Mouse (Mus musculus): ENCODE data around the gene Etl4. TPM values are rescaled to one million over a fixed set of nuclear protein-coding genes. Genes with fewer than 3 reads are reported as not detected.
A peak's percentile ranks its signal among the peaks of the same experiment; 100 is the strongest.

The Etl4 gene
- total and polyA plus RNA-seq, 2 experiments from 2014 or later, result 4.8 to 10.9 TPM

DNA sequence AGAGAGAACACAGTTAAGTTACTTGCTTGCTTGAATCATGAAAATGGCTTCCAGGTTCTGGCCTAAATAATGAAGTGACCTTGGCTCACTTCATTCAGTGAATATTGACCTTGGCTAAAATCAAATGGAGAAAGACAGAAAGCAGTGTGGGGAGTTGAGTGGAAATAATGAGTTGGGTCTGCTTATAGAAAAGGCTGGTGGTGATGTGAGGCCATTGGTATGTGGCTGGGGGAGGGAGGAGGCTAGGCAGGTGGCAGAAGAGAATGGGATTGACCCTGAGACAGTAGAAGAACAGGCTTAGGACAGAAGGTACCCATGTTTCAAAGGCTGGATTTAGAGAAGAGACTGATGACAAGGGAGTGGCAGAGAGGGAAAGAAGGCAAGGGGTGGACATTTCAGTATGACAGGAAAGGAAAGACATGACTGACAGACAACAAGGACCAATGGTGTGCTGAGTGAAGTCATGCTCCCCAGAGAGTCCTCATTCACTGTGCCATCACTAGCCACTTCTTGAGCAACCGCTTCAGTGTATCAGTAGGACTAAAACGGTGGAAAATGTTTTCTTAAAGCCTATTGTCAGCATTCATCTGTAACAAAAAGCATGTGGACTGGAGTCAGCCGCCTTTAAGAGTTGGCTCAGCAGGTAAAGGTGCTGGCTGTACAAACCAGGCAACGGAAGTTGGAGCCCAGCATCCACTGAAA is 854.1 kb downstream of the Etl4 start:
- TF ChIP-seq CTCF (IDR thresholded peaks at IDR 0.05), result no peak
- no peak overlapping the region for H3K9ac ChIP-seq (replicated peaks; ENCODE audit: low read length, poor library complexity, severe bottlenecking)
- WGBS, result 68% methylated on average over 4 of the region's 4 CpGs
- H3K9me3 ChIP-seq (ENCODE audit: low read length), result no peaks in the 10 kb centered on the region
- no peaks in the 10 kb centered on the region for H3K4me1 ChIP-seq (ENCODE audit: insufficient read depth, low read length)
- DNase-seq (ENCODE audit: low spot score) (no peak), ATAC-seq (ENCODE audit: low FRiP score) (no peak)
- H3K27me3 ChIP-seq (ENCODE audit: insufficient read depth, low read length), result no peaks in the 10 kb centered on the region
- H3K4me2 ChIP-seq (ENCODE audit: low read depth, low read length, poor library complexity, severe bottlenecking), result no peak overlapping the region
- peaks cover 4% of the 10 kb centered on the region; the same call in 1 of the 2 replicates for H3K36me3 ChIP-seq (ENCODE audit: insufficient read depth, low read length)
- H3K27ac ChIP-seq (ENCODE audit: low read depth, low read length), result no peak overlapping the region
- H3K4me3 ChIP-seq (ENCODE audit: low read depth, low read length), result no peak overlapping the region

DNA sequence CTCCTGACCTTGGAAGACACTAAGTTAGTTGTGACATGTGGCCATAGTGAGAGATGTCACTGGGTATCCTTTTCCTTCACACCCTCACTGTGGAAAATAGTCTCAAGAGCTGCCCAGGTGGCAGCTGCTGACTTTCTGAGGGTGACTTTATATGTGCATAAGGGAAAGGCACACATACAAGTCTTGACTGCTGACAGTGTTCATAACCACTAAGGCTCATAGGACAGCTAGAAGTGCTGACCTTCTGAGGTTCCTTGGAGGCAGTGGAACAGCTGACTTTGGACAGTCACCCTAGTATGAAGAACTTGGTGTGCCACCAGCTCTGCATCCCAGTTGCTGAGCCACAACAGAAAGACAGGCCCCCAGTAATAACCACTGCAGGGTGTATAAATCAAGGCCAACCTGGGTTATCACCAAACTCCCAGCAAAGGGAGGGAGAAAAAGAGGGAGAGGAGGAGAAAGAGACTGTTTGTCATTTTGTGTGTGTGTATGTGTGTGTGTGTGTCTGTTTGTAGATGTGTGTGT is 855.0 kb downstream of the Etl4 start:
- ATAC-seq (ENCODE audit: low FRiP score) (no peak), DNase-seq (ENCODE audit: low spot score) (no peak)
- Histone ChIP-seq H3K36me3 (ENCODE audit: insufficient read depth, low read length) (peaks cover 6% of the 10 kb centered on the region; the same call in 1 of the 2 replicates), H3K27ac (ENCODE audit: low read depth, low read length) (no peak overlapping the region), H3K4me3 (ENCODE audit: low read depth, low read length) (no peak overlapping the region), H3K9ac (replicated peaks; ENCODE audit: low read length, poor library complexity, severe bottlenecking) (no peak overlapping the region), H3K4me2 (ENCODE audit: low read depth, low read length, poor library complexity, severe bottlenecking) (no peak overlapping the region), H3K27me3 (ENCODE audit: insufficient read depth, low read length) (no peaks in the 10 kb centered on the region), H3K9me3 (ENCODE audit: low read length) (no peaks in the 10 kb centered on the region), H3K4me1 (ENCODE audit: insufficient read depth, low read length) (no peaks in the 10 kb centered on the region)
- no peak for TF ChIP-seq CTCF (IDR thresholded peaks at IDR 0.05)

DNA sequence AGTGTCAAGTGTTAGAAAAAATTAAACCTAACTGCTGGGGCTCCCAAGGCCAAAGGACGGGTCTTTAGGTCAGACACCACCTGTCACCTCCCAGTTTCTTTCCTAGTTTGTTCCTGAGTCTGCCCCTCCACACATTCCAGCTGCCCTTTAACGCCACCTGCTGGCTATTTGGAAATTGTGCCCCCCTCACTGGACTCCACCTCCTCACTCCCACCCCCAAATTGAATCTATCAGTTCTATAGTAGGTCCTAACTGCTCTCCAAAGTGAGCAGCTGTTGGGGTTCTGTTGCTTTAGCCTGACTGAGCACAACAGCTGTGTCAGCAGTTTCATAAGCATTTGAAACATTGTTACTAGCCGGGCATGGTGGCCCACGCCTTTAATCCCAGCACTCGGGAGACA is 859.1 kb downstream of the Etl4 start:
- 73% methylated on average over 5 of the region's 5 CpGs for WGBS
- ATAC-seq (ENCODE audit: low FRiP score), result no peak

DNA sequence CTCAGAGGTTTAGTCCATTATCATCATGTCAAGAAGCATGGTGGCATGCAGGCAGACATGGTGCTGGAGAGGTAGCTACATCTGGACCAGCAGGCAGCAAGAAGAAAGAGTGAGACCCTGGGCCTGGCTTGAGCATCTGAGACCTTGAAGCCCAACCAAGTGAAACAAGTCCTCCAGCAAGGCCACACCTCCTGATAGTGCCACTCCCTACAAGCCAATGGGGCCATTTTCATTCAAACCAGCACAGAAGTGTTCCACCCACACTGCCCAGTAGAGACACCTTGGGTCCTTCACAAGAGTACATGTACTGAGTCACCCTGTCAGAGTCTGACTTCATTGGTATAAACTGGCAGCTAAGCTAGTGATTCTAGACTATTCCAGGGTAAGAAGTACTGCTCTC is 860.6 kb downstream of the Etl4 start:
- no peak for ATAC-seq (ENCODE audit: low FRiP score)
- no peak for TF ChIP-seq CTCF (IDR thresholded peaks at IDR 0.05)
- H3K36me3 ChIP-seq (ENCODE audit: insufficient read depth, low read length), result peaks cover 6% of the 10 kb centered on the region; the same call in 1 of the 2 replicates

More for the DNA sequence above, 859.1 kb downstream of the Etl4 start:
- Histone ChIP-seq H3K4me2 (ENCODE audit: low read depth, low read length, poor library complexity, severe bottlenecking) (no peak overlapping the region), H3K27me3 (ENCODE audit: insufficient read depth, low read length) (no peaks in the 10 kb centered on the region), H3K4me3 (ENCODE audit: low read depth, low read length) (no peak overlapping the region), H3K36me3 (ENCODE audit: insufficient read depth, low read length) (peaks cover 6% of the 10 kb centered on the region; the same call in 1 of the 2 replicates), H3K27ac (ENCODE audit: low read depth, low read length) (no peak overlapping the region), H3K9me3 (ENCODE audit: low read length) (no peaks in the 10 kb centered on the region), H3K4me1 (ENCODE audit: insufficient read depth, low read length) (no peaks in the 10 kb centered on the region), H3K9ac (replicated peaks; ENCODE audit: low read length, poor library complexity, severe bottlenecking) (no peak overlapping the region)
- DNase-seq (ENCODE audit: low spot score), result no peak
- peak; percentile 26 for TF ChIP-seq CTCF (IDR thresholded peaks at IDR 0.05)

DNA sequence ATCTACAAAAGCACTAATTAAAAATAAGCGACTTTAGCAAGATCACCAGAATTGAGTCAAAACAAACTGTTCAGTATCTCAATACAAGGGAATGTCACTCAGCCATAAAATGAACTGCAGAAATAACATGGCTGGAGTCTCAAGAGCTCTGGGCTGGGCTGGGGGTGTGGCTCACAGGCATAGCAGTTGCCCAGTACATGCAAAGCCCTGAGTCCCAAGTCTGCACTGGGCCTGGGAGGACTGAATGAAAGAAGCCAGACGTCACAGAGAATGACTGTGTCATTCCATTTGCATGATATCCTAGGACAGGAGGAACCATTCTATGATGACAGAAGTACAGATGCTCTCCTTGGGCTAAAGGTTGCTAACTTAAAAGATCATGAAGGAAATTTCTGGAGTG is 864.9 kb downstream of the Etl4 start:
- no peaks in the 10 kb centered on the region for H3K27me3 ChIP-seq (ENCODE audit: insufficient read depth, low read length)
- ATAC-seq (ENCODE audit: low FRiP score) (no peak), DNase-seq (ENCODE audit: low spot score) (no peak)
- no peak overlapping the region for H3K4me2 ChIP-seq (ENCODE audit: low read depth, low read length, poor library complexity, severe bottlenecking)
- H3K9me3 ChIP-seq (ENCODE audit: low read length), result no peaks in the 10 kb centered on the region
- no peaks in the 10 kb centered on the region for H3K4me1 ChIP-seq (ENCODE audit: insufficient read depth, low read length)
- no peak overlapping the region for H3K4me3 ChIP-seq (ENCODE audit: low read depth, low read length)
- WGBS, result 81% methylated on average over 2 of the region's 2 CpGs
- TF ChIP-seq CTCF (IDR thresholded peaks at IDR 0.05), result no peak
- peaks cover 2% of the 10 kb centered on the region; the same call in 1 of the 2 replicates for H3K36me3 ChIP-seq (ENCODE audit: insufficient read depth, low read length)
- H3K27ac ChIP-seq (ENCODE audit: low read depth, low read length), result no peak overlapping the region
- H3K9ac ChIP-seq (replicated peaks; ENCODE audit: low read length, poor library complexity, severe bottlenecking), result no peak overlapping the region

More for the DNA sequence above, 860.6 kb downstream of the Etl4 start:
- Histone ChIP-seq H3K4me2 (ENCODE audit: low read depth, low read length, poor library complexity, severe bottlenecking) (no peak overlapping the region), H3K4me1 (ENCODE audit: insufficient read depth, low read length) (no peaks in the 10 kb centered on the region), H3K27ac (ENCODE audit: low read depth, low read length) (no peak overlapping the region), H3K9me3 (ENCODE audit: low read length) (no peaks in the 10 kb centered on the region), H3K27me3 (ENCODE audit: insufficient read depth, low read length) (no peaks in the 10 kb centered on the region), H3K4me3 (ENCODE audit: low read depth, low read length) (no peak overlapping the region), H3K9ac (replicated peaks; ENCODE audit: low read length, poor library complexity, severe bottlenecking) (no peak overlapping the region)
- DNase-seq (ENCODE audit: low spot score), result no peak

DNA sequence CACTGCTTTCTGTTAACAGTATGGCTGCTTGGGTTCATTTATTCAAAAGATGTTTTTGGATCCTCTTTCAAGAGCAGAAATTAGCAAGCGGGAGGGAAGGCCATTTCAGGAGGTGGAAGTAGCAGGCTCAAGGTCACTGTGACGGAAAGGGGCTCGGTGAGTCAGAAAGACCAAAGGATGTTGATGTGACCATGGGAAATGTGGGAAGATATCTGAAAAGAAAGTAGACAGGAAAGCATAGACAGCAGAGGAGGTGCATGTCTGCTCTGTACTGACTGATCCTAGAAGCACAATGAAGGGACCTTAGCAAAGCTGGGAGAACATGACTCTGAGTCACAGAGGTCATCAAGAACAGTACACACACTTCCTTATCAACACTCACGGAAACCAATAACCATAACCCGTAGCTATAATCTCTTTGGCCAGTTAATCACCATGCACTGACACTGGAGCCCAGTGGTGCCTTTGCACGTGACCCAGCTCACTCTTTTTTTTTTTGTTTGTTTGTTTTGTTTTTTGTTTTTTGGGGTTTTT is 866.7 kb downstream of the Etl4 start:
- H3K36me3 ChIP-seq (ENCODE audit: insufficient read depth, low read length), result peaks cover 9% of the 10 kb centered on the region; the same call in 1 of the 2 replicates
- no peaks in the 10 kb centered on the region for H3K27me3 ChIP-seq (ENCODE audit: insufficient read depth, low read length)
- no peaks in the 10 kb centered on the region for H3K9me3 ChIP-seq (ENCODE audit: low read length)
- H3K27ac ChIP-seq (ENCODE audit: low read depth, low read length), result no peak overlapping the region
- no peak overlapping the region for H3K9ac ChIP-seq (replicated peaks; ENCODE audit: low read length, poor library complexity, severe bottlenecking)
- H3K4me1 ChIP-seq (ENCODE audit: insufficient read depth, low read length), result no peaks in the 10 kb centered on the region
- 91% methylated on average over 6 of the region's 6 CpGs for WGBS
- DNase-seq (ENCODE audit: low spot score) (no peak), ATAC-seq (ENCODE audit: low FRiP score) (no peak)
- no peak overlapping the region for H3K4me2 ChIP-seq (ENCODE audit: low read depth, low read length, poor library complexity, severe bottlenecking)
- no peak for TF ChIP-seq CTCF (IDR thresholded peaks at IDR 0.05)
- no peak overlapping the region for H3K4me3 ChIP-seq (ENCODE audit: low read depth, low read length)

All from midbrain, postnatal 0 days (tissue).